Mouse (Mus musculus): ENCODE data around the gene Nhej1. TPM values are rescaled to one million over a fixed set of nuclear protein-coding genes. Genes with fewer than 3 reads are reported as not detected.

Gene Nhej1
- polyA plus RNA-seq, 1 experiment from 2014 or later = 7.2 TPM

DNA sequence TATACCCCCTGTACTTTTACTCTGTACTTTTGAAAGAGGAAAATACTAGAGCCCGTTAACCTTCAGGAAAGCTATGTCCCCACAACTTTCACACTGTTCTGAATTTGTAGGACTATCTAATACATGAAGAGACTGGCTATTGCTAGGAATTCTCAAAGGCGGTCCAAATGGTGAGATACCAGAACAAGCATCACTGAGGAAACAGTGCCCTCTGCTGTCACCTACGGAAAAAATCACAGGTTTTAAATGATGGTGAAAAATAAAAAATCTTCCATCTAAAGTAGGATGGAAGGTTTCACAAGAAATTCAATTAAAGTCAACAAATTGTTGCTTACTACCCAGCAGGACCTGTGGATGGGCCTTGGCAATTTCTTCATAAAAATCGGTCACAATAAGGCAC, 72.9 kb downstream of the Nhej1 start:
- Histone ChIP-seq H3K36me3 (no peaks in the 10 kb centered on the region), H3K9ac (no peak overlapping the region), H3K27me3 (no peaks in the 10 kb centered on the region), H3K4me3 (no peak overlapping the region), H3K9me3 (replicated peaks) (no peaks in the 10 kb centered on the region), H3K4me2 (no peak overlapping the region), H3K27ac (no peak overlapping the region), H3K4me1 (replicated peaks) (peaks cover 9% of the 10 kb centered on the region)
- ATAC-seq (replicated peaks; ENCODE audit: insufficient number of reproducible peaks, insufficient read depth, low FRiP score, low read depth) = no peak
- WGBS = 26% methylated on average over 4 of the region's 4 CpGs

DNA sequence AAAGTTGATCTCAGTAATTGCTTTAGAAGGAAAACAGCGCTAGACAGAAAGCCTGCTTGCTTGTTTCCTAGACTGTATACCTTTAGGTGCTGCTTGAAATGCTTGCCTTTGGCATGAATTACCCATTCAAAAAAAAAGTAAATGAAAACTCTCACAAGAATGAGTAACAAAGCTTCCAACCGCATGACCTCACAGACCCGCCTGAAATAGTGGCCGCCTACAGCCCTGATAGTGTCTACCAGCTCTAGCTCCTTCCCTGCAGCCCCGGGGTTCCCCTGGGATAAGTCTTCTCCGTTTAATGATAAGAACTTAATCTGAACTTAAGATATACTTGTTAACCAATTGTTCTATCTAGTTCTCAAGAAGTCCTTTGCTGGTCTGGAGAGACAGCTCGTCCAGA, 73.6 kb downstream of the Nhej1 start:
- Histone ChIP-seq H3K4me1 (replicated peaks) (peaks cover 9% of the 10 kb centered on the region), H3K9me3 (replicated peaks) (no peaks in the 10 kb centered on the region), H3K4me3 (no peak overlapping the region), H3K9ac (no peak overlapping the region), H3K36me3 (no peaks in the 10 kb centered on the region), H3K4me2 (no peak overlapping the region), H3K27ac (no peak overlapping the region), H3K27me3 (no peaks in the 10 kb centered on the region)
- ATAC-seq (replicated peaks; ENCODE audit: insufficient number of reproducible peaks, insufficient read depth, low FRiP score, low read depth) = no peak
- 44% methylated on average over 7 of the region's 7 CpGs for WGBS

DNA sequence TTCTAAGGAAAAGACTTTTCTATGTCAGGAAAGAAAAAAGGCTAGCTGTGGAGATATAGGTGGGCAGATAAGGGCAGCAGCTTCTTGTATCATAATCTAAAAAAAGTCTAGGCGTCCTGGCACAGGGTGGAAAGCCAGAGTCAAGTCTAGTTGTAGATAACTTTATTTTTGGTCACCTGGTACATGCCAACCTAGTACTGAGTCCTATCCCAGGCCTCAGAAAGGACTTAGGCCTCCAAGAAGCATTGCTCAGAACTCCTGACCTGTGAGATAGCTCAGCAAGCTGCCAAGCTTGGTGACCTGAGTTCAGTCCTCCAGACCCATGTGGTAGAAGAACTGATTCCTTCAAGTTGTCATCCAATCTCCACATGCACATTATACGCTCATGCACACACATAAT, 76.4 kb downstream of the Nhej1 start:
- 57% methylated on average over 2 of the region's 2 CpGs for WGBS
- Histone ChIP-seq H3K9me3 (replicated peaks) (no peaks in the 10 kb centered on the region), H3K27me3 (no peaks in the 10 kb centered on the region), H3K4me2 (no peak overlapping the region), H3K4me3 (no peak overlapping the region), H3K9ac (no peak overlapping the region), H3K4me1 (replicated peaks) (peaks cover 9% of the 10 kb centered on the region), H3K36me3 (no peaks in the 10 kb centered on the region), H3K27ac (no peak overlapping the region)
- ATAC-seq (replicated peaks; ENCODE audit: insufficient number of reproducible peaks, insufficient read depth, low FRiP score, low read depth) = no peak

DNA sequence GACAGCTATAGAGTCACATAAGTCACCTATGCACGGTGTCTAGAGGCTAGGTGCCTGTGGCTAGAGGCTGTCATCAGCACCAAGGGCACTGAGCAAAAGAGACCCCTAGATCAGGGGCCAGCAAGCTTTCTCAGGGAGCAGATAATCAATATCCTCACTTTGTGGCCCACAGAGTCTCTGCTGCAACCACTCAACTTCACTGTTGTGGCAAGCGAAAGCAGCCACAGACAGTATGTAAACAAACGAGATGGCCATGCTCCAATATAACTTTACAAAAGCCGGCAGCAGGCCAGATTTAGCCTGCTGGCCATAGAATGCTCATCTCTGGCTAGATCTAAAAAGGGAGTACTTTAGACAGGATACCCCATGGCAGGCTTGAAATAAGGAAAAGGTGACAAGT, 77.0 kb downstream of the Nhej1 start:
- ATAC-seq (replicated peaks; ENCODE audit: insufficient number of reproducible peaks, insufficient read depth, low FRiP score, low read depth) = no peak
- Histone ChIP-seq H3K4me1 (replicated peaks) (peaks cover 9% of the 10 kb centered on the region), H3K4me3 (no peak overlapping the region), H3K27ac (no peak overlapping the region), H3K9ac (no peak overlapping the region), H3K9me3 (replicated peaks) (no peaks in the 10 kb centered on the region), H3K36me3 (no peaks in the 10 kb centered on the region), H3K27me3 (no peaks in the 10 kb centered on the region), H3K4me2 (no peak overlapping the region)
- 52% methylated on average over 4 of the region's 4 CpGs for WGBS

DNA sequence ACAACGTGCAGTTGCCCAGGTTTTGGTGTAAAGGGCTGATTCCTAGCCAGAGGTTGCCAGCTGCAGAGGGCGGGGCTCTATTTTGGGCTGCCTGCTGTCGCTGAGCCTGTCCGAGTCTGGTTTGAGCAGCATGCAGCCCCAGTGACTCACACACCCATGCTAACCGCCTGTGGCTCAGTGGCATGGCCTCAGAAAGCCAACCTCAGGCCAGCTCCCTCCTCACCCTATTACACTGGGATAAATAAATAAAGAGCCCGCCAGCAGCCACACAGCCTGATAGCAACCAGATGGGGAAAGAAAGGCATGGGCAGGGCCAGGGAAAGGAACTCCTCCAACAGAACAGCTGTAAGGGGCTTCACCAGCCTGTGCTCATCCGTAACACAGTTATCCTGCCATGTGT, 84.6 kb downstream of the Nhej1 start:
- Histone ChIP-seq H3K4me3 (no peak overlapping the region), H3K27ac (no peak overlapping the region), H3K4me2 (no peak overlapping the region), H3K9ac (no peak overlapping the region), H3K36me3 (no peaks in the 10 kb centered on the region), H3K9me3 (replicated peaks) (no peaks in the 10 kb centered on the region), H3K4me1 (replicated peaks) (no peaks in the 10 kb centered on the region), H3K27me3 (no peaks in the 10 kb centered on the region)
- WGBS = 40% methylated on average over 7 of the region's 7 CpGs
- ATAC-seq (replicated peaks; ENCODE audit: insufficient number of reproducible peaks, insufficient read depth, low FRiP score, low read depth) = no peak

DNA sequence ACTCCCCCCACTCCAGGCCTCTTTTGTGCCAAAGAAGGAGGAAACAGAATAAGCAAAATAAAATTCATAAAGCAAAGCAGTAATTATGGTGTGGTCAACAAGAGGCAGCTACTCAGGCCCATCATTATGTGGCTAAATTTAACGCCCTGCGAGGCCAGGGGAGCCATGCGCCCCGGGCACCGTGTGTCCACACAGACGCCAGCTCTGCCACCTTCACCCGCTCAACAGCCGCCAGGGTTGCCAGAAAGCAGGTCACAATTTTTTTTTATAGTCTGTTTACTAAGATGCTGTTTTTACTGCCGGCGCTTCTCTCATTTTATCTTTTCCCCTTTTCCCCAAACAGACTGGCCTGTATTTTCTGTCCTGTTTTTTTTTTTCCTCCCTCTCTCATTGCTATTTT, 93.0 kb downstream of the Nhej1 start:
- H3K4me3 ChIP-seq = no peak overlapping the region
- no peak for ATAC-seq (replicated peaks; ENCODE audit: insufficient number of reproducible peaks, insufficient read depth, low FRiP score, low read depth)
- H3K9me3 ChIP-seq (replicated peaks) = no peaks in the 10 kb centered on the region
- no peak overlapping the region for H3K27ac ChIP-seq
- H3K4me1 ChIP-seq (replicated peaks) = no peaks in the 10 kb centered on the region
- WGBS = 84% methylated on average over 10 of the region's 10 CpGs
- no peak overlapping the region for H3K9ac ChIP-seq
- H3K27me3 ChIP-seq = no peaks in the 10 kb centered on the region
- no peaks in the 10 kb centered on the region for H3K36me3 ChIP-seq
- no peak overlapping the region for H3K4me2 ChIP-seq

DNA sequence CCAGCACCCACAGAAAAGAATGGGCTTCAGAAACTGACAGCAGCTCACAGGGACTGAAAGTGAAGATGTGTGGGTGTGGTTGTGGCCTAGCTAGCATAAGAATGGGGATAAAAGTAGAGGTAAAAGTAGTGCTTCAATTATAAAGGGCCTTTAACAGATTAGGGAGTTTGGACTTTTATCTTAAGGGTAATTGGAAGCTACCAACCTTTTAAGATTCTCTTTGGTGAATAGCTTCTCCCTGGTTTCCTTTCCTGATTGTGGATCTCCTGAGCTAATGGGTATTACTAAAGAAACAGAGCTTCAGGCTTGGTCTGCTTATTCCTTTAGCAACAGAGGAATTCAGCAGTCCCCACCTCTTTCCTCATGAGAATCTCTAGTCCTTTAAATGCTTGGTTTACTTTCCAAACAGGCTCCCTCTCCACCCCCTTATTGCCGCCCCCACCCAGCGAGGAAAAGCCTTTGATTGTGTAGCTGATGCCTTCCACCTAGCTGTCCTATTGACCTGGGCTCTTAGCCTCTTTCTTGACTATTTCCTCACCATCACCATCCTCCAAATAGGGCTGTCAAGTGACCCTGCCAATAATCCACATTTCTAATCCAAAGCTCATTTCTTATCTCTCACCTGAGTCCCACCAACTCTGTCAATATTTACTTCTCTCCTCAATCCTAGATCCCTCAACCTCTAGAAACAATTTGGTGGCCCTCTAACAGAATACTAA, 97.8 kb downstream of the Nhej1 start:
- H3K9ac ChIP-seq = no peak overlapping the region
- no peaks in the 10 kb centered on the region for H3K9me3 ChIP-seq (replicated peaks)
- no peak overlapping the region for H3K27ac ChIP-seq
- H3K27me3 ChIP-seq = no peaks in the 10 kb centered on the region; the same call in 1 of the 2 replicates
- H3K4me3 ChIP-seq = no peak overlapping the region
- no peaks in the 10 kb centered on the region for H3K4me1 ChIP-seq (replicated peaks)
- ATAC-seq (replicated peaks; ENCODE audit: insufficient number of reproducible peaks, insufficient read depth, low FRiP score, low read depth) = no peak
- 46% methylated on average over 2 of the region's 2 CpGs for WGBS
- no peak overlapping the region for H3K4me2 ChIP-seq
- no peaks in the 10 kb centered on the region for H3K36me3 ChIP-seq

DNA sequence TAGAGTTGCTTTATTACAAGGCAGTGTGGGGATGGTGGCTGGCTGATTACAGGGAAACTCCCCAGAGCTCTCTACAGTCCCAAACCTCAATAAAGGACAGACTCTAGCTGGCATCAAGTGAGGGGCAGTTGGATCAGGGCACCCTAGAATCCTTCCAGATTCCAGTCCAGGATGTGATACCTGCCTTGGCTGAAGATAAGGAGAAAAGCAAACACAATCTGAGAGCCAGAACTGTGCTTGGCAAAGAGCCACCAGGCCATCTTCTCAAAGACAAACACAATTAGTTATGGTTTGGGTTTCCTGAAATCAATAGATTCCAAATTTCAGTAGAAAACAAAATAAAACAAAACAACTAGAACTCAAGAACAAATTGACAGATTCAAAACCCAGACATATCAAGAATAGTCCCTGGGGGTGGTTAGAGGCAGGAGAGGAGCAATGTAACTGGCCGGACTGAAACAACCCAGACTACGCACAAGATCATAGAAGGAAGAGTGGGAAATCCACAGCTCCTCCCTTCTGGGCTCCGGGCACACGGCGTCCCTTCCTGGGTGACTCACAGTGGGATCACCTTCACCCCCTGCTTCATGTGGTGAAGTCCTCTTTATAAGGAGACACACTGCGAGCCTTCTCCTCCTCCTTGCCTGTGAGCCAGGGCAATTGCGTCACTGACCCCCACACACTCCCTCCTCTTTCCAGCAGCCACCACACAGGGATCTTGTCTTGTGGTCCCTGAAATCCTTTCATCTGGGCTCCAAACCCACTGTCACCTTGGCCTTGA, 100.4 kb downstream of the Nhej1 start:
- Histone ChIP-seq H3K4me3 (no peak overlapping the region), H3K9ac (no peak overlapping the region), H3K4me2 (no peak overlapping the region), H3K27me3 (no peaks in the 10 kb centered on the region; the same call in 1 of the 2 replicates), H3K36me3 (no peaks in the 10 kb centered on the region), H3K4me1 (replicated peaks) (no peaks in the 10 kb centered on the region), H3K9me3 (replicated peaks) (no peaks in the 10 kb centered on the region), H3K27ac (no peak overlapping the region)
- 61% methylated on average over 7 of the region's 7 CpGs for WGBS
- ATAC-seq (replicated peaks; ENCODE audit: insufficient number of reproducible peaks, insufficient read depth, low FRiP score, low read depth) = no peak

DNA sequence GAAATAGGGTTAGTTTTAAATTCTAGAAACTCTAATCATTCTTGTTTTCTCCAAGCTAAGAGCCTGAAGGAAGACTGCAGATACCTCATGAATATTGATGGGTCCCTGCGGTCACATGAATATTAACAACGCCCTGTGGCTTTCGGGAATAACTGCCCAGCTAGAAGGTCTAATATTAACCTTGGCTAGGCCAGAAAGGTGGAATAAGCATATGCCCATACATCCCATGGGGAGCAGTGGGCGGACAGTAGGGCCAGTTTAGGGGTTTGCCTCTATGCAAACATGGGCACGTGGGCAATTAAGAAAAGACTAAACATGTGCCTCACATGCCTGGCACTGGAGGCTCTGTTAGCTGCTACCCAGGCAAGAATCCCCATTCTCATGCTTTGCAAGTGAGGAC, 102.8 kb downstream of the Nhej1 start:
- Histone ChIP-seq H3K4me2 (no peak overlapping the region), H3K27me3 (no peaks in the 10 kb centered on the region; the same call in 1 of the 2 replicates), H3K27ac (no peak overlapping the region), H3K4me1 (replicated peaks) (no peaks in the 10 kb centered on the region), H3K9ac (no peak overlapping the region), H3K4me3 (no peak overlapping the region), H3K36me3 (no peaks in the 10 kb centered on the region), H3K9me3 (replicated peaks) (no peaks in the 10 kb centered on the region)
- ATAC-seq (replicated peaks; ENCODE audit: insufficient number of reproducible peaks, insufficient read depth, low FRiP score, low read depth) = no peak
- whole genome bisulfite sequencing = 77% methylated on average over 5 of the region's 5 CpGs

DNA sequence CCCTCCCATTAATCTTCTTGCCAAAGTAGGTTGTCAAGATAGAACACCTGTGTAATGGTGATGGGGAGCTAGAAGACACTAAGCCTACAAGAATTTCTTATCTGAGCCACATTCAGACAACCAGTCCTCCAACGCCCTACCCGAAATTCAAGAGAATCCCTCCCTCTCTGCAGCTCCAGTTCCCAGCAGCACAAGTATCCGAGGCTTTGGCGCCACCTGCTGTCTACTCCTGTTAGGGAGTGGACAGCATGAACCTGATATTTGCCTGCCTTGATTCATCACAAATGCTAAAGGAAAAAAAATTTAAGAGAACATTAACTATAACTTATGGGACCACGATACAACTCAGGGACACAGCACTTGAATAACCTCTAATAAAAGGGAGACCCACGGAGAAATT, 108.2 kb downstream of the Nhej1 start:
- H3K27me3 ChIP-seq = no peaks in the 10 kb centered on the region
- ATAC-seq (replicated peaks; ENCODE audit: insufficient number of reproducible peaks, insufficient read depth, low FRiP score, low read depth) = no peak
- 3% methylated on average over 6 of the region's 6 CpGs for WGBS
- H3K4me3 ChIP-seq = no peak overlapping the region
- no peak overlapping the region for H3K27ac ChIP-seq
- H3K36me3 ChIP-seq = no peaks in the 10 kb centered on the region
- H3K4me1 ChIP-seq (replicated peaks) = peaks cover 17% of the 10 kb centered on the region
- H3K4me2 ChIP-seq = no peak overlapping the region
- no peak overlapping the region for H3K9ac ChIP-seq
- no peaks in the 10 kb centered on the region for H3K9me3 ChIP-seq (replicated peaks)

DNA sequence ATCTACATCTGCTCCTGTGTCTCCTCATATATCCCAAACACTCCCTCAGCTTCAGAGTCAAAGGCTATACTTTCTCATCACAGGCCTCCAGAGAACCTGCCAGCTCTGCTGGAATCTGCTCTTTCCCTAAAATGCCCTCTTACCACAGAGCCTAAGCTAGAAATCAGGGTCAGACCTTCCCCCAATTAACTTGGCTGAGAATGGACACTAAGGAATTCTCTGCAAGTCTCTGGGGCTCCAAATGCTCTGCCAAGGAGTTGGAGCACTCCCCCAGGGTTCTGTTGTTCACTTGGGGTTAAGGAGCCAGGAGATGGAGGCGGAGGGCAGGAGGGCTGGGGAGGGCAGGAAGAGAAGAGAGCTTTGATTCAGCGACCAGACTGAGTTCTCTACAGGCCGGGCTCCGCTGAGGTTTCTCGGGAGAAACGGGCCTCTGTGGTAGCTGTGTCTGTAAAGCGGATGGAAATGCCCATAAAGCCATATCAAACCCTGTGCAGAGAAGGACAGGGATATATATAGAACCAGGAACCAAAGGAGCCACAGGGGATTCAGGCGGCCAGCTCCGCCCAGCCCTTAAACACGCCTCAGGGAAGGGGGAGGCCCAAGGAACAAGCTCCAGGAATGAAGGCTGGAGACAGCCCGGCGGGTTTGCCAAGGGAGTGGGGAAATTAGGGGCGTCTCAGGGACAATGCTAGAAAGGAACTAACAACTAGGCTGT, 109.3 kb downstream of the Nhej1 start:
- Histone ChIP-seq H3K36me3 (no peaks in the 10 kb centered on the region), H3K9me3 (replicated peaks) (no peaks in the 10 kb centered on the region), H3K4me3 (peak overlapping the region; percentile 6; the same call in 1 of the 2 replicates), H3K27ac (peak overlapping the region; percentile 7), H3K27me3 (no peaks in the 10 kb centered on the region), H3K4me1 (replicated peaks) (peaks cover 17% of the 10 kb centered on the region), H3K9ac (0 out of 2 replicates have a peak overlapping the region, but pooled peaks have one; percentile 6), H3K4me2 (peak overlapping the region; percentile 46)
- ATAC-seq (replicated peaks; ENCODE audit: insufficient number of reproducible peaks, insufficient read depth, low FRiP score, low read depth) = peak; percentile 73
- WGBS = 9% methylated on average over 13 of the region's 13 CpGs

All from heart, embryonic 15.5 days (tissue).